Mouse (Mus musculus): ENCODE measurements around the gene Ppp1r8. TPM values are rescaled to one million over a fixed set of nuclear protein-coding genes. Genes with fewer than 3 reads are reported as not detected.

The Ppp1r8 gene
- polyA plus RNA-seq (2014; fragmentation: Illumina TruSeq; extraction: RNeasy Lipid Tissue Mini Kit (QIAGEN cat#74804); ENCODE audit: low read depth, low replicate concordance) = 9.0 TPM

GRCm38 (mm10) chr4:132842970-132843704 lies at the start of gene Ppp1r8:
Ppp1r8 (minus strand) TSS chr4:132843169.

GRCm38 (mm10) chr4:132884064-132884843 lies 41.3 kb upstream of the Ppp1r8 start, which contains the start of gene Stx12:
Stx12 (minus strand) TSS chr4:132884509.

DNA sequence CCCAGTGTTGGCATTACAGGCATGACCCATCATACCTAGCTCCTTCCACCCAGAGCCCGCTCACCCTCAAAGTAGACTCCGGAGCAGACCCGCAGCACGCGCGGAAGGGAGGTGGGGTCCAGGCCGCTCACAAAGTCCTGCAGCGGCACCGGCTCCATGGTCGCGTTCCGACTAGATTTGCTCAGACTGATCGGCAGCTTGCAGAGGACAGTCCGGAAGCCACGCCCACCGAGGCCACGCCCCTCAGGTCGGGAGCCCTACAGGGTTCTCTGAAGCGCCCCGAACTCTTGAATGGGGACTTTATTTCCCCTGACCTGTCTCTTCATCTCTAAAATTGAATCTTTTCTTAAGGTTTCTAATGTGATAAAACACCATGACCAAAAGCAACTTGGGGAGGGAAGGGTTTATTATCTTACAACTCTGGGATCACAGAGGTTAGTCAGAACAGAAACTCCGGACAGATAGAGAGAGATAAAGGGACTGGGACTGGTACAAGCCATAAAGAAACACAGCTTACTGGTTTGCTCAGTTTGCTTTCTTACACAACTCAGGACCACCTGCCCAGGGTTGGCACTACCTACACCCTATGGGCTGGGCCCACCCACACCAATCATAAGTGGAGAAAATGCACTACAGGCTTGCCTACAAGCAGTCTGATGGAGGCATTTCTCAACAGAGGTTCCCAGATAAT lies 46.6 kb downstream of the Ppp1r8 start, which contains the start of gene Themis2:
Gene Themis2 (minus strand): TSS at position 192 of the 691 bp plus-strand sequence.

Other genes with a start within 250 kb of the Ppp1r8 start
- 72.4 TPM for gene Eya3, start 204.2 kb downstream of the Ppp1r8 start, polyA plus RNA-seq (2014; fragmentation: Illumina TruSeq; extraction: RNeasy Lipid Tissue Mini Kit (QIAGEN cat#74804); ENCODE audit: low read depth, low replicate concordance)
- gene Xkr8, start 110.6 kb downstream of the Ppp1r8 start, polyA plus RNA-seq (2014; fragmentation: Illumina TruSeq; extraction: RNeasy Lipid Tissue Mini Kit (QIAGEN cat#74804); ENCODE audit: low read depth, low replicate concordance) = 8.4 TPM
- gene Smpdl3b, start 85.9 kb downstream of the Ppp1r8 start, polyA plus RNA-seq (2014; fragmentation: Illumina TruSeq; extraction: RNeasy Lipid Tissue Mini Kit (QIAGEN cat#74804); ENCODE audit: low read depth, low replicate concordance) = 2.4 TPM
- 11.9 TPM for gene Rpa2, start 74.8 kb downstream of the Ppp1r8 start, polyA plus RNA-seq (2014; fragmentation: Illumina TruSeq; extraction: RNeasy Lipid Tissue Mini Kit (QIAGEN cat#74804); ENCODE audit: low read depth, low replicate concordance)
- gene Themis2, start 46.8 kb downstream of the Ppp1r8 start, polyA plus RNA-seq (2014; fragmentation: Illumina TruSeq; extraction: RNeasy Lipid Tissue Mini Kit (QIAGEN cat#74804); ENCODE audit: low read depth, low replicate concordance) = 0.18 TPM
- gene Stx12, start 41.3 kb upstream of the Ppp1r8 start, polyA plus RNA-seq (2014; fragmentation: Illumina TruSeq; extraction: RNeasy Lipid Tissue Mini Kit (QIAGEN cat#74804); ENCODE audit: low read depth, low replicate concordance) = 68.1 TPM
- gene Fam76a, start 79.4 kb upstream of the Ppp1r8 start, polyA plus RNA-seq (2014; fragmentation: Illumina TruSeq; extraction: RNeasy Lipid Tissue Mini Kit (QIAGEN cat#74804); ENCODE audit: low read depth, low replicate concordance) = 330 TPM
- 0.29 TPM for gene Fgr, start 130.9 kb upstream of the Ppp1r8 start, polyA plus RNA-seq (2014; fragmentation: Illumina TruSeq; extraction: RNeasy Lipid Tissue Mini Kit (QIAGEN cat#74804); ENCODE audit: low read depth, low replicate concordance)
- 2.3 TPM for gene Ahdc1, start 168.1 kb upstream of the Ppp1r8 start, polyA plus RNA-seq (2014; fragmentation: Illumina TruSeq; extraction: RNeasy Lipid Tissue Mini Kit (QIAGEN cat#74804); ENCODE audit: low read depth, low replicate concordance)

Data from testis, adult 10 weeks (tissue).